Mouse (Mus musculus) left cerebral cortex, adult 6 months (tissue): ENCODE results near the gene Uncx. TPM values are rescaled to one million over a fixed set of nuclear protein-coding genes. Genes with fewer than 3 reads are reported as not detected.

ENCODE experiments used
- long read RNA-seq, 2 experiments: library from polyadenylated mRNA; unstranded; transcript quantifications; one replicate each; pipeline ENCODE4 v2.0.0; 2019 to 2020
- polyA plus RNA-seq: library from polyadenylated mRNA; unstranded; fragments of <200 nt; fragmentation: Nextera tagmentation; gene quantifications from 2 replicates; pipeline ENCODE4 v1.2.3, GENCODE M21; 2021

Gene Uncx
- not detected in 2 replicates for polyA plus RNA-seq
- long read RNA-seq, experiment 1, partial matches to known transcripts, result 1 of 1 reads
- long read RNA-seq, experiment 1, other reads (novel, unspliced or antisense), result 0 of 1 reads
- long read RNA-seq, experiment 2, result 0 reads

GRCm38 (mm10) chr5:139543214-139543613 lies at the start of gene Uncx:
Uncx (plus strand) TSS chr5:139543494.

Other genes with a start within 250 kb of the Uncx start
- 55.0 and 60.0 TPM in 2 replicates for gene Adap1, start 217.9 kb upstream of the Uncx start, polyA plus RNA-seq
- gene Cox19, start 192.1 kb upstream of the Uncx start, polyA plus RNA-seq, result 57.7 and 65.3 TPM in 2 replicates
- not detected in 2 replicates for gene Cyp2w1, start 190.9 kb upstream of the Uncx start, polyA plus RNA-seq
- gene Gpr146, start 165.8 kb upstream of the Uncx start, polyA plus RNA-seq, result 7.7 and 12.2 TPM in 2 replicates
- 0.33 and 0.64 TPM in 2 replicates for gene C130050O18Rik, start 138.2 kb upstream of the Uncx start, polyA plus RNA-seq
- gene Gper1, start 120.3 kb upstream of the Uncx start, polyA plus RNA-seq, result 1.5 and 2.3 TPM in 2 replicates
- 15.0 and 15.1 TPM in 2 replicates for gene 3110082I17Rik, start 83.0 kb upstream of the Uncx start, polyA plus RNA-seq
- 18.5 and 18.7 TPM in 2 replicates for gene Zfand2a, start 58.9 kb upstream of the Uncx start, polyA plus RNA-seq
- 0.71 and 1.8 TPM in 2 replicates for gene Micall2, start 192.8 kb downstream of the Uncx start, polyA plus RNA-seq
- gene Ints1, start 232.2 kb downstream of the Uncx start, polyA plus RNA-seq, result 18.0 and 18.9 TPM in 2 replicates
- gene Mafk, start 248.0 kb downstream of the Uncx start, polyA plus RNA-seq, result 1.3 and 1.8 TPM in 2 replicates